ENCODE assay signal across 26 mouse cellular contexts in the genomic region with DNA sequence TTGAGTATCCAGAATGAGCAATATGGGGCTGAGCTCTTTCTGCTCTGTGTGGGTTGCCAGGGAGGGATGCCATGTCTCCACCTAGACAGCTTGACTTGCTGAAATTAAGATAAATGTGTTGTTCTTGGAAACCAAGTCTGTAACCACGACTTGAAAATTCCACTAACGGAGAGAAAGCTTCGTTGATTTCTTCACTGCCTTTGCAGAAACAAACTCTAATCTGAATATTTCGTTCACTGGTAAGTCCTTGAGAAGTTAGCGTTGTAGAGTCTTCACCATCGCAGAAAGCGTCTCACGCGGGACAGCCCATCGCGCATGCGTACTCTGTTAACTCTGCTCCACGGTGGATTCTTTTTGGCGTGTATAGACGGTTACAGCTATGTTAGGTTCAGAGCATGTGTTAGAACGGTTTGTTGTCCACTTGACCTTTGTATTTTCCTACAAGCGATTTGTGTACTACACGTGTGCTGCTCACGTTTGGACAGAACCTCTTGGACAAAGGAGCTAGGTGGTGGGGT. TPM values are rescaled to one million over a fixed set of nuclear protein-coding genes. Genes with fewer than 3 reads are reported as not detected.
DNase-seq lines count a peak whose midpoint lies in the region; ATAC-seq and TF ChIP-seq lines count a peak whose summit lies in the region.
"Had no signal": no experiment of that assay in that cellular context is flagged by ENCODE, and none has a peak within 500 bp of the region (broad histone marks: within the 10 kb centered on the region; RNA-seq: fewer than 3 reads in every experiment).

No protein-coding gene starts in this region.

- H3K27me3 ChIP-seq in midbrain, embryonic 11.5 days (ENCODE audit: control insufficient read depth, insufficient read depth, low read length): peaks cover 8% of the 10 kb centered on the region; the same call in 1 of the 2 replicates
- peaks cover 8% of the 10 kb centered on the region; the same call in 1 of the 2 replicates for H3K27me3 ChIP-seq in midbrain, postnatal 0 days (ENCODE audit: insufficient read depth, low read length)
- H3K27me3 ChIP-seq in hindbrain, embryonic 14.5 days (ENCODE audit: control insufficient read depth, insufficient read depth, low read length): peaks cover 15% of the 10 kb centered on the region
- H3K27me3 ChIP-seq: embryonic facial prominence, embryonic 12.5 days had no signal

- no peaks in the 10 kb centered on the region for H3K36me3 ChIP-seq in midbrain, embryonic 11.5 days (ENCODE audit: control insufficient read depth, insufficient read depth, low read length)
- H3K36me3 ChIP-seq in midbrain, postnatal 0 days (ENCODE audit: insufficient read depth, low read length): no peaks in the 10 kb centered on the region
- no peaks in the 10 kb centered on the region for H3K36me3 ChIP-seq in hindbrain, embryonic 14.5 days (replicated peaks; ENCODE audit: control insufficient read depth, insufficient read depth)
- H3K36me3 ChIP-seq: embryonic facial prominence, embryonic 12.5 days; neural tube, embryonic 15.5 days had no signal

- no peak for ATAC-seq in midbrain, embryonic 11.5 days (ENCODE audit: low FRiP score)
- ATAC-seq in midbrain, postnatal 0 days (ENCODE audit: low FRiP score): no peak
- ATAC-seq in hindbrain, embryonic 14.5 days (ENCODE audit: low FRiP score): no peak
- ATAC-seq: forebrain, embryonic 16.5 days; hindbrain, postnatal 0 days had no signal

- H3K4me2 ChIP-seq in midbrain, embryonic 11.5 days: no peak overlapping the region
- no peak overlapping the region for H3K4me2 ChIP-seq in midbrain, postnatal 0 days (ENCODE audit: low read depth, low read length, poor library complexity, severe bottlenecking)
- H3K4me2 ChIP-seq in hindbrain, embryonic 14.5 days (replicated peaks): no peak overlapping the region
- H3K4me2 ChIP-seq: embryonic facial prominence, embryonic 12.5 days; neural tube, embryonic 15.5 days had no signal

- H3K27ac ChIP-seq in midbrain, embryonic 11.5 days (ENCODE audit: low read depth, low read length): no peak overlapping the region
- no peak overlapping the region for H3K27ac ChIP-seq in midbrain, postnatal 0 days (ENCODE audit: low read depth, low read length)
- no peak overlapping the region for H3K27ac ChIP-seq in hindbrain, embryonic 14.5 days
- H3K27ac ChIP-seq: embryonic facial prominence, embryonic 12.5 days; hindbrain, postnatal 0 days; kidney, postnatal 0 days; layer of hippocampus, adult 2 months; neural tube, embryonic 15.5 days had no signal

- no peak overlapping the region for H3K4me3 ChIP-seq in midbrain, embryonic 11.5 days (ENCODE audit: low read depth, low read length)
- no peak overlapping the region for H3K4me3 ChIP-seq in midbrain, postnatal 0 days (ENCODE audit: low read depth, low read length)
- no peak overlapping the region for H3K4me3 ChIP-seq in hindbrain, embryonic 14.5 days (replicated peaks; ENCODE audit: low read length)
- H3K4me3 ChIP-seq: embryonic facial prominence, embryonic 12.5 days; erythroblast, embryonic 14.5 days; layer of hippocampus, adult 2 months; myocyte; neural tube, embryonic 15.5 days had no signal

- WGBS in midbrain, embryonic 11.5 days: 95% methylated on average over 19 of the region's 19 CpGs
- 96% methylated on average over 19 of the region's 19 CpGs for WGBS in midbrain, postnatal 0 days
- 93% methylated on average over 19 of the region's 19 CpGs for WGBS in hindbrain, embryonic 14.5 days

- no peak overlapping the region for H3K9ac ChIP-seq in midbrain, embryonic 11.5 days (ENCODE audit: low read length)
- no peak overlapping the region for H3K9ac ChIP-seq in midbrain, postnatal 0 days (replicated peaks; ENCODE audit: low read length, poor library complexity, severe bottlenecking)
- no peak overlapping the region for H3K9ac ChIP-seq in hindbrain, embryonic 14.5 days
- H3K9ac ChIP-seq: embryonic facial prominence, embryonic 12.5 days; neural tube, embryonic 15.5 days had no signal

- TF ChIP-seq CTCF in midbrain, postnatal 0 days (IDR thresholded peaks at IDR 0.05): no peak

- peaks cover 8% of the 10 kb centered on the region for H3K4me1 ChIP-seq in midbrain, embryonic 11.5 days (ENCODE audit: control insufficient read depth, insufficient read depth, low read length)
- H3K4me1 ChIP-seq in midbrain, postnatal 0 days (ENCODE audit: insufficient read depth, low read length): peaks cover 9% of the 10 kb centered on the region; the same call in 1 of the 2 replicates
- H3K4me1 ChIP-seq in hindbrain, embryonic 14.5 days (replicated peaks; ENCODE audit: control insufficient read depth, insufficient read depth, low read length): peaks cover 15% of the 10 kb centered on the region; the same call in 1 of the 2 replicates

- no peaks in the 10 kb centered on the region for H3K9me3 ChIP-seq in midbrain, embryonic 11.5 days (ENCODE audit: control insufficient read depth, low read length)
- no peaks in the 10 kb centered on the region for H3K9me3 ChIP-seq in midbrain, postnatal 0 days (ENCODE audit: low read length)
- no peaks in the 10 kb centered on the region for H3K9me3 ChIP-seq in hindbrain, embryonic 14.5 days (ENCODE audit: control insufficient read depth, low read length)
- H3K9me3 ChIP-seq: embryonic facial prominence, embryonic 12.5 days; neural tube, embryonic 15.5 days had no signal

- peak; percentile 64 for DNase-seq in midbrain, embryonic 11.5 days (ENCODE audit: low spot score, missing footprints)
- no peak for DNase-seq in midbrain, postnatal 0 days (ENCODE audit: low spot score)
- peak; percentile 77 for DNase-seq in CD4-positive helper T cell, adult 2 months (ENCODE audit: low read depth, low spot score)
- peak; percentile 58 for DNase-seq in NIH3T3 (ENCODE audit: low read depth)
- DNase-seq in telencephalon, adult 2 months (ENCODE audit: low read depth, low spot score): peak; percentile 31
- no peak for DNase-seq in hindbrain, embryonic 14.5 days (ENCODE audit: low spot score)
- no peak for DNase-seq in heart, adult 11 months
- DNase-seq: adrenal gland, adult 2 months; cerebellum, adult 9-11 months; kidney, adult 18-20 months; liver; lung, adult 18-20 months; lung, postnatal 14 days; midbrain, embryonic 14.5 days; right cerebral cortex, postnatal 14 days had no signal

RNA-seq across cellular contexts. Expression of a gene that starts 6.8 kb away (rescaled TPM):
- polyA plus RNA-seq in midbrain, embryonic 11.5 days (2014; fragmentation: Nextera tagmentation; extraction: Ambion mirVana): 0.18 TPM in 1 of 2 replicates, not detected in the other
- total RNA-seq in midbrain, postnatal 0 days (2014; rRNA removed): not detected in 2 replicates
- polyA plus RNA-seq in midbrain, postnatal 0 days (2015; fragmentation: Nextera tagmentation; extraction: Ambion mirVana): 0.26 TPM in 1 of 2 replicates, not detected in the other
- polyA plus RNA-seq in hindbrain, embryonic 14.5 days (2014; fragmentation: Nextera tagmentation; extraction: Ambion mirVana): 0.09 and 0.17 TPM in 2 replicates
- total RNA-seq: adrenal gland, adult 2 months had no signal
- polyA plus RNA-seq: erythroblast, embryonic 14.5 days; forebrain, embryonic 16.5 days had no signal

RNA-seq across cellular contexts. Expression of a gene that starts 16.4 kb away (rescaled TPM):
- not detected in 2 replicates for polyA plus RNA-seq in midbrain, embryonic 11.5 days (2014; fragmentation: Nextera tagmentation; extraction: Ambion mirVana)
- 1.2 TPM in 1 of 2 replicates, not detected in the other for total RNA-seq in midbrain, postnatal 0 days (2014; rRNA removed)
- not detected in 2 replicates for polyA plus RNA-seq in midbrain, postnatal 0 days (2015; fragmentation: Nextera tagmentation; extraction: Ambion mirVana)
- polyA plus RNA-seq in hindbrain, embryonic 14.5 days (2014; fragmentation: Nextera tagmentation; extraction: Ambion mirVana): 0.21 TPM in 1 of 2 replicates, not detected in the other
- total RNA-seq: adrenal gland, adult 2 months; hematopoietic stem cell, adult 5-6 weeks; megakaryocyte, adult 5-6 weeks had no signal
- polyA plus RNA-seq: adrenal gland, adult 2 months; embryonic facial prominence, embryonic 12.5 days; erythroblast, embryonic 14.5 days; forebrain, embryonic 16.5 days; hindbrain, postnatal 0 days; midbrain, embryonic 14.5 days; neural tube, embryonic 15.5 days; stomach, embryonic 16.5 days had no signal

Comparison
In these comparisons a context has a peak if more than half of its experiments do, and no peak if none do; other contexts are left out.
1. DNase-seq: peak in midbrain, embryonic 11.5 days (single experiment), CD4-positive helper T cell, adult 2 months (single experiment), NIH3T3 (single experiment) and telencephalon, adult 2 months (single experiment); none in midbrain, postnatal 0 days (single experiment), hindbrain, embryonic 14.5 days (single experiment) and heart, adult 11 months (single experiment).